Mouse (Mus musculus) mature B cell (primary cell): ENCODE measurements around the gene Inha.

ENCODE experiments used
- in situ Hi-C: fragments of 300-500 bp; cut with MboI; formaldehyde crosslinking; loops from 2 replicates; pipeline ENCODE4 v1.14.3; 2019

Gene Inha

DNA sequence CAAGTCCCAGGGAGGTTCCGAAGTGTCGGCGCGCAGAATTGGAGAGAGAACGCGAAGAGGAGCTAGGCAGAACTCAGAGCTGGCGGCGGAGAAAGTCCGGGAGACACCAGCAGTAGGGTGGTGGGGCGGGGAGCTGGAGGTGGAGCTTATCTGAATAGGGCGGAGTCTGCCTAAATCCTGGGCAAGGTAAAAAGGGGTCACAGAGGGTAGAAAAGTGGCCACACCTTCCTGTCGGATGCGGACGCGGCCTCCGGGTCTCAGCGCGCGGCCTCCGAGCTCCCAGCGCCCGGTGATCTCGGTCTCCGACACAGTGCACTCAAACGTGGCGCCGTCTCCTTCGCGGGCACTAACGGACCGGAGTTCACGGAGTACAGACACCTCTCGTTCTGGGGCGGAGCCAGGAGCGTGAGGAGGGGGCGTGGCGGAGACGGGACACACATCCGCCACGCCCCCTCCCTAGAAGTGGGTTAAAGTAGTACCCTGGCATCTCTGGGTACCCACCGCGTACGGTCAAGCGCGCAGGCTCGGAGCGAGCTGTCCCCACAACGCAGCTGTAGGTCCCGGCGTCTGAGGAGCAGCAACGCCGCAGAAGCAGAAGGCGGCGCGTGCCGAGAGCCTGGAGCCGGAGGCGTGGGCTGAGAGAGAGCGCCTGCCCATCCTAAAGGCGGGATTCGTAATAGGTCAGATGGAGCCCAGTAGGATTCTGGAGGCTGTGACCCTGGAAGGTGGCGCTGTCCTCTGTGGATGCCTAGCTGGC lies 19.3 kb upstream of the Inha start:
- in situ Hi-C loops, result no loop called here

DNA sequence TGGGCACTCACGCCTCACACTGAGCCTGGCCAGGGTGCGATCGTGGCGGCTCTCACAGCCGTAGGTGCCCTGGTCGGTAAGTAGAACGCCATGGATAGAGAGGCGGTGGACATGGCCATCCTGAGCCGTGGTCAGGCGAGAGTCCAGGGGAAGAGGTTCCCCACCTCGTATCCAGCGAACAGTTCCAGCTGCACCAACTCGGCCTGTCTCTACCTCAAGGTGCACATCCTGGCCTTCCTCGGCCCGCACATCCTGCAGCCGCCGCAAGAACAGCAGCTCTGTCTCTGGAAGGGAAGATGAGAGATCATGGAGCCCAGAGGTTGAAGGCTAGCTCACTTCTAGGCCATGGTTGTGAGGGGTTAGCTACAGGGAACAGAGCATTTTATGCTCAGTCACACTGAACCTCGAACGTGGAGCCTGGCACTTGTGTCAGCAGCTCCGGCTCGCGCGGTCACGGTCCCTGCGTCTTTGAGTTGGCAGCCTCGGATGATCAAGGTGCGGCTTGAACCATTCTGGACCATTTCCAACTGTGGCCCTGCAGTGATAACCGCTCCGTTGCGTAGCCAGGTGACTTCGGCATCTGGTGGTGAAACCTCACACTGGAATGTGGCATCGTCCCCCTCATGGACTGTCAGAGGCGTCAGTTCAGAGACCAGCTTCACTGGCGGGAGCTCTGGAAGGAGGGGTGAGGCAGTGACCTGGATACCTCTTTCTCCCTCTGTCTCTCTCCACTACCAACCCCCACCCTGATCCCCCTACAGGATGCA lies 15.9 kb upstream of the Inha start:
- in situ Hi-C loops, result no loop called here

DNA sequence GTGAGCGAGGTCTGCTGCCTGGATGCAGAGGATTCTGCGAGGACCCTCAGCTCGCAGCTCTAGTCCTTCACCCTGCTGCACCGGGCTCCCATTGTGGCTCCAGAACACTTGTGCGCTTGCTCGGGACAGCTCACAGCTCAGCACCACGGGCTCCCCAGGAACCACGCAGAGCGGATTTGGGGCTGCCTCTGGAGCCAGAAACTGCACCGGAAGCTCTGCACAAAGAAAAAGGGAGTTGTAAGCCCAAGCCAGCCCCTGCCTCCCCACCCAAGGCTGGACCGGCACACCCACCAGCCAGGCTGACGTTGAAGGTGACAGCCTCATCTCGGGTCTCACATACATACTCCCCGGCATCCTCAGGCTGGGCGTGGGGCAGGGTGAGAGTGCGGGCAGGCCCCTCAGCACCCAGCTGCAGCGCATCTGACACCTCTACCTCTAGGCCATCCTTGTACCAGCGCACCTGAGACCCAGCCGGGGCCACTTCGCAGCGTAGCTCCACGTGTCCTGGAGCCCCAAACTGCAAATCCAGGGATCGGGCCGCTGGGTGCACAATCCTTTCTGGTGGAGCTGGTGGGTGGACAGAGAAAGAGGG lies 14.2 kb upstream of the Inha start:
- in situ Hi-C loops, result no loop called here

DNA sequence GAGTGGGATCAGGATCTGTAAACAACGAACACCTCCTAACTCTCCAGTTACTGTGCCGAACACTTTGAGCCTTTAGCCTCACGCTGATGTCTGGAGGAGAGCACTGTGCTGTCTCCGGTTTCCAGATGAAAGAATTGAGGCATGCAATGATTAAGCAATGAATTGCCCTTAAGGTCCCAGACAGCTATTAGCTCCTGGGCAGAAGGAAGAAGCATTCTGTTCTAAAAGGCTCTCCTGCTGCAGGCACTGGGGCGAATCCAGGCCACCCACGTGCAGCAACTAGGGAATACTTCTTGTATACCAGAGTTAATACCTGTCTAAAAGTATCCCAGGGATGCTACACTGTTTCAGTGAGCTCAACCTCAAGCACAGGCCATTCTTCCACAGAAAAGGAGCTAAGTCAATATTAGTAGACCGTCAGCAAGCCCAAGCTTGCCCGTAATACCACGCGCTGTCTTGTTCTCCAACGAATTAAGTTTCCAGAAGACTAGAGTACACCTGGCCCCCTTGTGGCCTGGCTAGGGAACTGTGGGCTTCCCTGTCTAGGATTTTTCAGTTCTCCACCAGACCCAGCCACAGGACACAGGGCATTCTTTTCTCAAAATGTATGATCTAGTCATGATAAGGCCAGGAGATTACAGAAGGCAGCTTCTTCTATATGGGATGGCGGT lies 11.9 kb upstream of the Inha start:
- in situ Hi-C loops, result no loop called here

DNA sequence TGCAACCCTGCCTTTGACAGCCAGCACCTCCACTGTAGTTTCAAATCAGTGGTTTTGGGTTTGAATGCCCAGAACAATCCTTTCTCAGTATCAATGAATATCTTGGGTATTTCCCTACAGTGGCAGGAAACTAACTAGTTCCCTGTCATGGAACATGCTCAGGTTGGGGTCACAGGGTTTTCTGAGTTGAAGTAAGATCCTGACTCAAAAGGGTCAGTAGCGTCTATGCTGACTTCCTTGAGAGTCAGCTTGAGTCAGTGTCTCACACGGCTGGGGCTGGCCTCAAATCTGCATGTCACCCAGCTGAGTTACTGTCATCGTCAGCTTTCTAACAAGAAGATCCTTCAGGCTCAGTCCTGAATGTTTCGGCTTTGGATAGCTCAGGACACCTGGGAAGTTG lies 8.0 kb upstream of the Inha start:
- in situ Hi-C loops, result no loop called here

DNA sequence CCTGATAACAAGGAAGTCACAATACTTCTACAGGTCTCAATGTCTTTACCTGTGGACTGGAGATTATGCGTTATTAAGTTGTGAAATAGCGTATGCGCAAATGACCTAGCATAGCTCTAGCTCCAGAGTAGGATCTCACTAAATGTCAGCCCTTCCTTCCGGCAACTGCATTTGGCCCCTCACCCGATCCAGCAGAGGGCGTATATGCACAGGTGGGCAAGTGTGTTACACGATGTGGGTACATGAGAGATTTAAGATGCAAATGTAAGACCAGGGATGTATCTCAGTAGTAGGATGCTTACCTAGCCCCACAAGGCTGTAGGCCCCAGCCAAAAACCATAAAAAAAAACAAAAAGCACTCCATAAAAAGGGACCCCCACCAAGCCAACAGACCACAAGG lies 7.4 kb upstream of the Inha start:
- in situ Hi-C loops, result no loop called here

DNA sequence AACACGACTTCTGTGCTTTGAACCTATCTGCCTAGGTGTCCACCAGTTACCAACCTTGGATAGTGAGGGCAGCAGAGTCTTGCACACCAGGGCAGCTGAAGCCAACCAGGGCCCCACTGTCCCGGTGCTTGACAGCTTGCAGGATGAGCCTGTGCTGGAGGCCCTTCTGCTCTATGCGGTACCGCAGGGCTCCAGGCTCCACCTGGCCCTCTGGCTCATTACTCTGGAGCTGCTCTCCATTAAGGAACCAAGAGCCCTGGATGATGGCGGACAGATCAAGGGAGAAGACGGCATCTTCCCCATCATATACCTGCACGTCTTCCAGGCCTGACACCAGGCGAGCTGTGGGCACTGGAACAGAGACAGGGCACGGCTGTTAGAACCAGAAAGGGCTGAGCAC lies 5.0 kb upstream of the Inha start:
- in situ Hi-C loops, result no loop called here

DNA sequence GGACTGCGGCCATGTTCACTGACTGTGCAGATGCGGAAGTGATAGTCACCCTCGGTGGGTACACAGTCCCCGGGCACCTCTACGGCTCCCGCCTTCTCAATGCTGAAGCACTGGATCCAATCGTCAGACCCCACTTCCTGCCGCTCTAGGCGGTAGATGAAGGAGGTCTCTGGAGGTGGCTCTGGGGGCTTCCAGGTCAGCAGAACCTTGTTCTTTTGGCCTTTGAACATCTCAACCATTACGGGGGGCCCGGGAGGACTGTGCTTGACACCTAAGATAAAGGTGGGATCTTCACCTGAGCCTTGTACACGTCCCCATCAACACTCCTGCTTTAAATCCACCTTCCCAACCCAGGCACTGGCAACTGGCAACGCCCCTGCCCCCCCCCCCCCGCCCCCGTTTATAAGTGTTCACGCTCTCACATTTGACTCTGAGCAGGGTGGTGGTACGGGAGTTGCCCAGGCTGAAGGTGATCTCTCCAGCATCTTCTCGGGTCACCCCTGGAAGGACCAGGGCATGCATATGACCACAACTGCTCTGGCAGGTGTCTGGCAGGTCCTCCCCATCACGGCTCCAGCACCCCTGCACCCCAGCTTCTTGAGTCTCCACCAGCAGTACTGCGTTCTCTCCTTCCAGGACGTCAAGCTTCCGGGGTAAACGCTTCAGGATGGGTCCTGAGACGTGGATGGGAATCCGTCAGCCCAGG lies 3.8 kb upstream of the Inha start:
- in situ Hi-C loops, result no loop called here

DNA sequence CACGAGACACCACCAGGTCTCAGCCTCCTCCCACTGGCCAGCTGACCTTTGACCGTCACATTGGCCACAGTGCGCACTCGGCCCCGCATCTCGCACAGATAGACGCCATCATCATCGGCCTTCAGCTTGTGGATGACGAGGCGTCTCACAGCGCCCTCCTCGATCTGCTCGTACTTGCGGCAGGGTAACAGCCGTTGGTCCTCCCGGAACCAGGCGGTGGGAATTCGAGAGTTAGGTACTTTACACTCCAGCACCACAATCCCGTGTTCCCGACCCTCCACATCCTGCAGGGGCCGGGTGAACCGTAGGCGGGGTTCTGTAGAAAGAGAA lies 3.3 kb upstream of the Inha start:
- in situ Hi-C loops, result no loop called here

DNA sequence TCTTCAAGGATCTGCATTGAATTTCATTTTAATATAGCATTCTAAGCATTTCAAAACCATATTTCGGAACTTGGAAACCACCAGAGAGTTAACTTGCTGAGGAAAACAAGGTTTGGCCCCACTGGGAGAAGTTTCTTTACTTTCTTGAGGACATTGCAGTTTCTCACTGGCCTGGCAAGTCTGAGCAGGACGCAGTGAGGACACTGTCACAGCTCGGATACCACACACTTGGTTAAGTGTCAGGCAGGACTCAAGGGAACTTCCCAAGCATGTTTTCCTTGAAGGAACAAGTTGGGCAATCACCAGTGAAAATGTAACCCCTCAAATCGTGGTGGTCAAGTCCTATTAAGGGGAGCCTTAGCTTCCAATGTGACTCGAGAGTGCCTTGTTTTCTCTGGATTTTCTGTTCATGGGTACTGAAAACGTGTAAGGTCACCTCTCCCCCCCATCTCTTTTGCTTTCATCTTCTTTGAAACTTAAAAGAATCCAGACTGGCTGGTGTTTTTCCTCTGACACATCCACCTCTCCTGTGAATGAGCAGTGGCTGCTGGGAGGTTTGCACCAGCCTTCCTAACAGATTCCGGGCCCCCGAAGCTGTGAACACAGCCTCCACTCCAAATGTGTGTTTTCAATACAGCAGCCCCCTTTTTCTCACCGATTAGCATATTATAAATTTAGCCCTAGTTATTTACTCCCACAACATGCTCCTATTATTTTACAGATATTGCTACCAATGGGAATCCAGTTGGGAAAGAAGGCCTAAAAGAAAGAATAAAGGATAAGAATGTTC lies 2.4 kb upstream of the Inha start:
- in situ Hi-C loops, result no loop called here

DNA sequence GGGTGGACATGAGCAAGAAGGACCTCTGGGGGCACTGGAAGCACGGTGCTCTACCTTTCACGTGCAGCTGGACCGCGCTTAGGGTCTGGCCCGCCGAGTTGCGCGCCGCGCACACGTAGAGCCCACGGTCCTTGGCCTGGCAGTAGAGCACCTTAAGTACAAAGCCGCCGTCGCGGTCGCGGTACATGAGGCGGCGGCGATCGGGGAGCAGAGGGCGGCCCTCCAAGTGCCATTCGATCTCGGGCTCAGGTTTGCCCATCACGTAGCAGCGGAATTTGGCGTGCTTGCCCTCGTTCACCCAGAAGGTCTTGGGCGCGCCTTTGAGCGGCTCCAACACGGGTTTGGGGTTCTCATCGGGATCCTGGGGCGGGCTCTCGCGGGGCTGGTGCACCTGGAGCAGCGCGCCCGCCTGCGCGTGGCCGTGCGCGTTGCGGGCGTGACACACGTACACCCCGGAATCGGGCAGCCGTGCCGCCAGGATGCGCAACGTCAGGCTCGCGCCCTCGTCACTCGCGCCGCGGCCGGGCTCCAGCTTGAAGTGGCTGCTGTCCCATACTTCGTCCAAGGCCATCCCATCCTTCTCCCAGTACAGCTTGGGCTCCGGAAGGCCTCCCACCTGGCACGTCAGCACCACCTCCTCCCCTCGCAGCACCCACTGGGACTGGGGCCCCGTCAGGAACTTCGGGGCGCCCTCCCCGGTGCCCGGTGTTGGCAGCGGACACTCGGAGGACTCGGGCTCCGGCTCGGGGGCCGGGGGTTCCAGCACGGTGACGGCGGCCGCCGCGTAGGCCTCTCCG lies 1.5 kb upstream of the Inha start:
- in situ Hi-C loops, result no loop called here

DNA sequence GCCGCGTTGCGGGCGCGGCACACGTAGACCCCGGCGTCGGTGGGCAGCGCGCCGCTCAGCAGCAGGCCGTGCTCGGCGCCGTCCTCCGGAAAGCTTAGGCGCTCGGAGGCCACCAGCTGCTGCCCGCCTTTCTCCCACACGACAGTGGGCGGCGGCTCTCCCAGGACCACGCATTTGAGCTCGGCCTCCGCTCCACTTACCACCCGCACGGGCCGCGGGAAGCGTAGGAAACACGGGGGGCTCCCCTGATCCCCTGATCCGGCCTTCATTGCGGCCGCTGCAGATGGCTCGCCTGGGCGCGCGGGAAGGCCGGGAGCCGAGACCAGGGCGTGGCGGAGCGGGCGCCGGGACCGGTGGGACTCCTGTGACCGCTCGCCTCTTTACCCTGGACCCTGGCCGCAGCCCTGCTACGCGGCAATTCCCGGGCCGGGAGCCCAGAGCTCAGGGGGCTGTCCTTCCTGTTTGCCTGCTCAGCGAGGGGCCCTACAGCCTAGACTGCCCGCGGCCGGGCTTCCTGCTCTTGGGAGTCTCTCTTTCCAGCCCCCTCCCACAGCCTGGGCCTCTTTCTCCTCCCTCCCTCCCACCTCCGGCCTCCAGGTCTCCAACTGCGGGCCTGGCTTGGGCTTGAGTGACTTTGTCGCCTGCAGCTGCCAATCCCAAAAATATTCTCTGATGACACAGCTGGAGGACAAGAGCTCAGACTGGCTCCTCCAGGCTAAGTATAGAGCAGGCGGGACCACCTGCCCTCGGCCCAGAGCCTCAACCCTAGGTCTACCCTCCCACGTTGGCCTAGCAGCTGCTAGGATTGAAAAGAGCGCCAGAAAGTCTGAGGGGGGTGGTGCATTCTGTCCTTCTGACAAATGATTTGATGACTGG lies 683 bp upstream of the Inha start, which contains the start of gene Obsl1:
Gene Obsl1 (minus strand): TSS at position 497 of the 876 bp plus-strand sequence.
- in situ Hi-C loops, result no loop called here

DNA sequence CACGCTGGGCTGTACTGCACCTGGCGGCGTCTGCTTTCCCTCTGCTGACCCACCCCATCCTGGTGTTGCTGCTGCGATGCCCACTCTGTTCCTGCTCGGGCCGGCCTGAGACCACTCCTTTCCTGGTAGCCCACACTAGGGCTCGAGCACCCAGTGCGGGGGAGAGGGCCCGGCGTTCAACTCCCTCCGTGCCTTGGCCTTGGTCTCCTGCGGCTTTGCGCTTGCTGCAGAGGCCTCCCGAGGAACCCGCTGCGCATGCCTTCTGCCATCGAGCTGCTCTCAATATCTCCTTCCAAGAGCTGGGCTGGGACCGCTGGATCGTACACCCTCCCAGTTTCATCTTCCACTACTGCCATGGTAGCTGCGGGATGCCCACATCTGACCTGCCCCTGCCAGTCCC lies 2.7 kb downstream of the Inha start:
- in situ Hi-C loops, result no loop called here

DNA sequence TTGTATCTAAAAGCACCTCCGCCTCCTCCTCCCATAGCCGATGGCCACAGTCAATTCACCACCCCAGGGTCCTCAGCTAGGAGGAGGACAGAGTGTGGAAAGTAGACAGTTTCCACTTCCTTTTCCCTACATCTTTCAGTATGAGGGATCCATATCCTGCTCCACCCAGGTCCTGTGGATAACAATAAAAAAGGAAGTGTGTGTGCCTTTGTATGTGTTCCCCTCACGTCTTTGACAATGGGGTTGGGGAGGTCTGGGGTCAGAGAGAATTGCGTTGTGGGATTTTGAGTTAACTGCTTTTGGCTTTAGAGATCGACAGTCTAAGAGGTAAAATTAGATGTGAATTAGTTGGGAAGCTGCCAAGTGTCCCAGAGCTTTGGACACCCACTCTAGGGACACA lies 3.3 kb downstream of the Inha start:
- in situ Hi-C loops, result no loop called here

DNA sequence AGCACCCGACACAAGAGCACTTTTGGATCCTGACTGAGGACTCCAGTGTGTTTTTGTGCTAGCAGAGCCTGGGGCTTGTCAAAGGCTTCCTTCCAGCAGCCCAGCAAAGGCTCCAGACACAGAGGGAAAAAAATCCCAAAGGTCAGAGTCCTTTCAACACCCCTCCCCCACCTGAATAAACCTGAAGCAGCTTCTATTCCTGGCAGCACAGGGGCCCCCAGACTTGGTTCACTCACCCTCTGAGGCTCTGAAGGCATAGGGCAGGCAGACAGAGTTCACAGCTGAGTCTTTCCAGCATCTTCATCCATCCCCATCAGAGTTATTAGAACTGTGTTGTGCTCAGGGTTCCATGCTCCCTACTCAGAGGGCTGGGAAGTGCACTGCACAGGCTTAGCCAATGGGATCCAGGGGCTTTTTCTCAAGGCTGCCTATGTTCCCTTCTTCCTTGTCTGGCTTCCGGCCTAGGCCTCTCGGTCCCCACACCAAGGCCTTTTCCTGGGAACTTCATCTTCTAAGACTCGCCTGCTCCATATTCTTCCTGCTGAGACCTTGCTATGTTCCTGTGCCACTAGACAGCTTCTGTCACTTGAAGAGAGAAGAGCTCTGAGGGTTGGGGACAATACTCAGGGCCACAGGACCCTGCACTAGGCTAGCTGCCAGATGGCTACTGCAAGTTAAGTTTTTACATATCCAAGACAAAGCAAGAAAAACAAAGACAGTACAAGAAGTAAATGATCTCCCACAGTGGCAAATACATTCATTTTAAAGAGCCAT lies 4.7 kb downstream of the Inha start:
- in situ Hi-C loops, result no loop called here

DNA sequence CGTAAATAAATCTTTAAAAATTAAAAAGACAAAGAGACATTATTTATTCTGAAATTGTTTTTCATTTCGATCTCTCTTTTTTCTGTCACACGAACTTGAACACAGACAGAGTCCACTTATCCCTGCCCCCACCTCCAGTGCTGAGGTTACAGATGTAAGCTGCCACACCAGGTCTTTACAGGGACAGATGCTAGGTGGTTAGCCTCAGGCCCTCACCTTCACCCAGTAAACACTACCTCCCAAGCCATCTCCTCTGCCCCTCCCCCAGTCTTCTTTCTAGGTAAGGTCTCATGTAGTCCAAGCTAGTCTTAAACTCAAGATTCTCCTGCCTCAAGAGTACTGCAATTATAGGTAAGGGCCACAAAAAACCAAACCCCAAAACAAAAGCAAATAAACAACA lies 5.7 kb downstream of the Inha start:
- in situ Hi-C loops, result no loop called here

DNA sequence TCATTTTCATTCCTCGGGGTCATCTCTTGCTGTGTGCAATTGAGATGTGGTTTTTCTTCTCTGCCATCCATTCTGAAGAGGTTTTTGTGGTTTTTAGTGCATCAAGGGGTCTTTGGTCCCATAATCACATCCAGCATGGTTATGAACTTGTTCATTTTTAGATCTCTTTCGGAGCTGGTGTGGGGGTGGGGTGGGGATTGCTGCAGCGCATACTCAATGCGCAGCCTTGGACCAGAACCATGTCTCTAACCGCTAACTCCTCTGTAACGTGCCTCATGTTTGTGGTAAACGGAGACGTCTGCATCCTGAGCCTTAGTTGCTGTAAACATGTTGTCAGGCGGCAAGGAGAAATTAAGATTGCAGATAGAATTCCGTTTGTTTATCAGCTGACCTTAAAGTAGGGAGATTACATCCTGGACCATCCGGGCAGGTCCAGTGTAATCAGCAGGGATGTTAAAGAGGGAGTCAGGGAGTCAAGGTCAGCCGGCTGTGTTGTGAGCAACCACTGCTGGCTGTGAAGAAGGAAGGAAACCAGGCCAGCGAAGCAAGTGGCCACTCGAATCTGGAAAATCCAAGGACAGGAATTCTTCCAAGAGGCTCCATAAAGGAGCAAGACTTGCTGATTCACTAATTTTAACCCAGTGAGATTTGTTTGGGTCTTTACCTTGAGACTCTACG lies 10.0 kb downstream of the Inha start:
- in situ Hi-C loops, result no loop called here

DNA sequence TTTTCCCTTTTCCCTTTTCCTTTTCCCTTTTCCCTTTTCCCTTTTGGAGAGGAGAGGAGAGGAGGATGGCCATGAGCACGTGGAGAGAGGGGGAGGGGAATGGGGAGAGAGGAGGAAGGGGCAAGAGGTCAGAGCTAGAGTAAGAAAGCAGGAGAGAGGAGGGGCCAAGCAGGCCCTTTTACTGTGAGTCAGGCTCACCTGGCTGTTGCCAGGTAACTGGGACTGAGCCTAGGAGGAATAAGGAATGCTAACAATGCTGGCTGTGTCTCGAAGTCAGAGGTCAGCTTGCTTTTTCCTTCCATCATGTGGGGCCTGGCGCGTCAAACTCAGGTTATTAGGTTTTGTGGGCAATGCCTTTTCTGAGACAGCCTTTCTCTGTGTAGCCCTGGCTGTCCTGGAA lies 11.1 kb downstream of the Inha start:
- in situ Hi-C loops, result no loop called here
